Mouse (Mus musculus) thymus, adult 18-20 months (tissue): ENCODE measurements around the gene Alkbh3.
A peak's percentile ranks its signal among the peaks of the same experiment; 100 is the strongest.

ENCODE experiments used
- DNase-seq, 2 experiments: peaks; one replicate each; pipeline ENCODE4 v3.0.0; 2022; ENCODE audit warnings: mixed read lengths in 2 of 2

The Alkbh3 gene

DNA sequence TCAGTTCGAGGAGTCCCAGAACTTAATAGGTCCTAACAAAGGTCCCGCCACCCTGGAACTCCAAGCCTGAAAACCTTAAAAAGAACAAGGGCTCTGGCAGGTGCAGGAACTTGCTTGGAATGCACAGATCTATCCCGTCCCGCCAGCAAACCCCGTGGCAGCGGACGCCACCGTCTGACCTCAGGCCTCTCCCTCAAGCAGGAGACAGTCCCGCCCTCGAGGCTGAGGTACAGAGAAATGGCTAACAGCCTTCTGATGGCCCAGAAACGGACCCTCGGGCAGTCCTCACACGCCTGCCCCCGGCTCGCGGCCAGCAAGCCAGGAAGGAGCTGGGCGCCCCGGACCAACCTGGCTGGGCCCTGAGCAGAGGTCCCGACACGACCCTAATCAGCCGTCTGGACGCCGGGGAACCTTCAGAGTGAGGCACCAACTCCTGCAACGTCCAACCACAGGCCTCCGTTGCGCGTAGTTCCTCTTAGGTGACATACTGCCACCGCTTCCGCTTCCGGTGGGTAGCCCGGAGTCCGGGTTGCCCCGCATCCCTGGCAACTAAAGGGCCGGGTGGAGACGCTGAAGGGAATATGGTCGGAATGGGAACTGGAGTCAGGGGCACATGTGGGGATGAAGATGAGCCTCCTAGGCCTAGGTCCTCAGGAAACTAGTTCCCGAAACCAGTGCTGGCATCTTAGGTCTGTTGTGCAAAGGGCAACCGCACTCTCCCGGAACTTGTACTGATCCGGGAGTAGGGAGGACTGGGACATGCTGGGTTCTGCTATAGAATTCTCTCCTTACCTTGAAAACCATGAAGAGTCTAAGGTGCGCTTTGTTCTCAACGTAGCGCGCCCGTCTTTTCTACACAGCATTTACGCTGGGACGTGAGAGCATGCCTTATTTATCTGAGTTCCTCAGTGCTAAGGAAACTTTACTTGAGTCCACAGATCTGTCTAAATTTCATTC, at the start of gene Alkbh3:
Gene Alkbh3, minus strand, starts transcription at position 473 of the 957 bp plus-strand sequence.
- DNase-seq, result peak; percentile 74 to 79

DNA sequence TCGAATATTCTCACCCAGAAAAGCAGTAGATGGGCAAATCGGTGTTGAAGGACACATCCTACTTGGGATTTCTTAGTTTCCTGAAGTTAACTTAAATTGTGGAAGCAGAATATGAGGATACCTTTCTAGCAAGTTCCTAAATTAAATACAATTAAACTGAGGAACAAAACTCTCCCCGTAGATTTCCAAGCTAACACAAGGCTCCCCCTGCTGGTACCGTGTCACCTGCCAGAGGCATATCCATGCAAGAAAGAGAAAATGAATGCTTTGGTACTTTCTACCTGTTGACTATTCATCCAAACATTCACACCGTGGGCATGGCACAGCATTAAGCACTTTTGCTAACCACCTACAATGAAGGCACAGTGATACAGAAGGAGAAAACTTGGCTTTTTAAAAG, 48.9 kb upstream of the Alkbh3 start:
- no peak for DNase-seq

DNA sequence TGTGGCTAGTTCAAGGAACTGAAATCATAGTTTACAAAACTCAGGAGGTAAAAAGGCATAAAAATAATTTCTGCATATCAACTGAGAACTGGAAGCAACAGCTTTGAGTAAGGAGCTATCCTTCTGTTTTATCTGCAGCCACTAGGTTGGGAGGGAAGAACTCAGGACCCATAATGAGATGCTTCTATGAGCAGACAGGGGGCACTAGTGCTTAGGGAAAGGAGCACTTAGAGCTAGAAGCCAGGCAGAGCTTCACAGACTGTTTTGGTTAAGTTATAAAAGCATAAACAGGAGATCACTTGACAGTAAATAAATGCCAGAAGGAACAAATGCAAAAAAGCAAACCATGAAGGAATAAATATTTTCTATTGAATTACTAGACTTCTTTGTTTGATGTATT, 44.2 kb upstream of the Alkbh3 start:
- no peak for DNase-seq

DNA sequence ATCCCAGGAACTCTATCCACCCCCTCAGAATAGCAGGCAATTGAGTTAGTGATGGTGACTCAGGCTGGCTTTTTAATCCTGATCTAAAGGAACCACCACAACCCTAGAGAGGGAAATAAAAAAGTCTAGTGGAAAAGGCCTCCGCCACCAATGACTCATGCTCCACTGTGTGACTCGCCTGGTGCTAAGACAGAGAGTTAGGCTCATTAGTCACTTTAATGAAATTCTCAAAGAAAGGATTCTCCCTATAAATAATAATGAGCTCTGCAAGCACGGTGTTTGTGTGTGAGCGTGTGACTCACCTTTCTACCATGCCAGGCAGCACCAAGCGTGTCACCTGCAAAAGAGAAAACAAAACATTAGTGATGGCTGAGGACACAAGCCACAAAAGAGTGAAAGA, 41.3 kb upstream of the Alkbh3 start:
- DNase-seq, result no peak

DNA sequence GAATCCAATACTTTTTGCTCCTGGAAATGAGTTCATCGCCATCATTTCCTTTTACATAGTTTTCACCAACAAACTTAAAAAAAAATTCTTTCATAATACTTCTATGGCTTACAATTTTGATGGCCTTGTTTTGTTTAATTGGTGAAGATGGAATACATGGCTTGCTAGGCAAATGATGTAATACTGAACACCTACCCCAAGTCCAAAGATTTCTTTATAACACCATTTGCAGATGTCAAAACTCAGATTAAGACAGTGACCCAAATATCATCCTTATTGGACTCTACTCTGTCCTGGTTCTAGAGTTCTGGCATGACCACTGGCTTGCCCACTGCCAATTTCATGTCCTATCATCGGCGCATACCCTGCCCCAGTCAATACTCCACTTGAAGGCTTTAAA, 40.3 kb upstream of the Alkbh3 start:
- DNase-seq, result no peak

DNA sequence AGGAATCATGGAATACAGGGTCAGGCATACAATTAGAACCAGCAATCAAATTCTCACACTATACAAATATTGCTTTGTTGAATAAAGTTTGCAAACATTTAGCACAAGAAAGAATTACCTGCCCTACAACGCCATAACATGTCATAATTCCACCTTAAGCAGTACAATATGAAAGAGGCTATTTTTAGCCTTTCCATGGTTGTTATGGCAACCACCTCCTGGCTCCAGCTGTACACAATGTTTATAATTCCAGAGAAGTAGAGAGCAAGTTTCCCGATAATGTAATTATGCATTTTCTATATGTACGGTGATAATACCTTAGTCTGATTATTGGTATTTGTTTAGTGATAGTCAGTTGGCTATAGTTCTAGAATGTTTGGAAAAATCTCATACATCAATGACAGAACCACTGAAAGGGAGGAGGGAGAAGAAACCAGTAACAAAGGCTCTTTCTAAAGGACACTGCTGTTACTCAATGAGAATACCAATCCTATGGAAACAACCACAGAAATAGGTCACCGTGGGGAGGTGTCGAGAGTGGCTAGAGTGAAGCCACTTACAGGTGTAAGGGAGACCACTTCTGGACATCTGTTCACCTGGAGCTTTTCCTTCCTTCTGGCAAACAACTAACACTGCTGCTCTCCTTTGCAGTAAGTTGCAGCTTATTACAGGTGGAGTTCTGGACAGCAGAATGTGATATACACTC, 39.0 kb upstream of the Alkbh3 start:
- no peak for DNase-seq

DNA sequence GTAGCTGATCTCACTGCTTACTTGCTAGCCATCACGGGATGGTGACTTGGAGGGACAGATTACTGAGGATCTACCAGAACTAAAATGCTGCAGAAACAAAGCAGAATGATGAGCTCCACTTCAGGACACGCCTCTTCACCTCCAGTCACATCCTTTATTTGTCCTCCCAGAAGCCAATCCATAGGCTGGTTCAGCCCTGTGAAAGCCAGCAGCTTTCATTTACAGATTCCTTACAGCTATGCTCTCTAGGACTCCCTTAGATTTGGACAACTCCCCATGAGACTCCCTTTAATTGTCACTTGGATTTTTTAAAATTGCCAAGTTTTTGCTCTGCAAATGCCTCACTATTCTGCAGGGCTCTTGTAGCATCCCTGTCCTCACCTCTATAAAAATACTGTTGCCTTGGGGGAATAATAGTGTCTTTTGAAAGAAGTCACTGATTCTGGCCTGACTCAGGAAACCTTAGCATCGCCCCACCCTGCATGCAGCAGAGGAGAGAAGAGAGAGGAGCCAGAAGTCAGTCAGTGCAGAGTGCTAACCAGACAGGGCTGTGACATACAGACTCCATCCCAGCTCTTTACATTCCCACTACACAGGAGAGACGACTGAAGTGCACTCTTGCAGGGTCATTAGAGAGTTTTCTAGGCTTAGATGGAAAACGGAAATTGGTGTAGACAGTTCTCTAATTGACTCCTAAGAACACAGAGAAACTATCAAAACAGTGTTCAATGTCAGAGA, 38.3 kb upstream of the Alkbh3 start:
- DNase-seq, result no peak

DNA sequence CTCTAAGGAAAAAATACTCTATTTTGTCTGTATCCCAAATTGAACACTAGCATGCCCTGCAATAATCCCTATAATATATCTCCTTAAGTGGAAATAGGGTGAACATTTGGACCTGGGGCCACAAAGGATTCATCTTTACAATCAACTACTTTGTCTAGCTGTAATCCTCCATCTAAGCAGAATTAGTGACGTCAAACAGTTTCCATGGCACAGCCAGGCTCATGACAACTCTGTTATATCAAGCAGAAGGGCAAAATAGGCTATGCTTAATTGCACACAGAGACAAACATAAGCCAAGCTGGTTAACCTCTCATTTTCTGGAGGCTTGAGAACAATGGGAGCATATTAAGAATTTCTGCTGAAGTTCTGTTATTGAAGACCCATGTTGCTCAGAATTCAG, 37.7 kb upstream of the Alkbh3 start:
- DNase-seq, result no peak

DNA sequence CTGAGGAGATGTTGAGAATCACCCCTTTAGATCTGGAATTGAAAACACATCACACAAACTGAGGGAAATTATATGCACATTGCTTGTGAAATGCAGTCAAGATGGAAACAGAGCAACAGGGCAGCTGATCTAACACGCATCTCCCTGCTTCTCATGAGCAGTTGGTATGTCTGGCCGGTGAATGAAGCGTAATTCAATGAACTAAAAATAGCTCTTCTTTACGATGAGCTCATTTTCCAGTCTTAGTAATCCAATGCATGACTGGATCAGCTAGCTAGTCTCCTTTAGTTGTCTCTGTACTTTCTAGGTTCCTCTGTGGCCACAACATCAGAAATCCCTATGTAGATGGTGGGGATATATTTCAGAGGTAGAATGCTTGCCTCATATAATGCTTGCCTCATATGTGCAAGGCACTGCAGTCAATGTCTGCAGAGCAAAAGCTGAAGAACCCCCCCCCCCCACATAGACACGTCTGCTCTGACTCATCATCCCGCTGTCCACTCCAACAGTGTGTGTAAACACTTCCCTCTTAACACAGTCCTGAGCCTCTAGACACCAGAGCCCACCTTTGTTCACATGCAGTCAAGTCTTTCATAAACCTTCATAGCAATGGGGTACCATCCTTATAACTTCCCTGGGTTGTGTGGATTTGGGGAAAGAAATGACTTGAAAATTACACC, 34.9 kb upstream of the Alkbh3 start:
- no peak for DNase-seq

DNA sequence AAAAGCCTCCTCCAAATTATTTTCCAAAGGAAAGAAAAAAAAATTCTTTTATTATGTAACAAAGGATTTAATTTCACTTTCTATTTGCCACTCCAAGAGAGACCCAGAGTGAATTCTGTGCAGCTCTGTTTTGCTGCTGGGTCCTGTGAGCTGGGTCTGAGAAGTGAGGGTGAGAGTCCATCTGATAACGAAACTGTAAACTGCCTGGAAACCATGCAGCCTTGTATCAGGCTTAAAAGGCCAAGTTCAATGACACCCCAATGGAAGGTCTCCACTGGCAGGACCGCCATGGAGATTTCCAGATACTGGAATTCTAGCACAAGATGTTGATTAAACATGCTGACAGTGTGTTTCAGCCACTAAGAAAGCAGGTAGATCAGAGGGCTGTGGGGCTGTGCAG, 33.6 kb upstream of the Alkbh3 start:
- DNase-seq, result no peak

DNA sequence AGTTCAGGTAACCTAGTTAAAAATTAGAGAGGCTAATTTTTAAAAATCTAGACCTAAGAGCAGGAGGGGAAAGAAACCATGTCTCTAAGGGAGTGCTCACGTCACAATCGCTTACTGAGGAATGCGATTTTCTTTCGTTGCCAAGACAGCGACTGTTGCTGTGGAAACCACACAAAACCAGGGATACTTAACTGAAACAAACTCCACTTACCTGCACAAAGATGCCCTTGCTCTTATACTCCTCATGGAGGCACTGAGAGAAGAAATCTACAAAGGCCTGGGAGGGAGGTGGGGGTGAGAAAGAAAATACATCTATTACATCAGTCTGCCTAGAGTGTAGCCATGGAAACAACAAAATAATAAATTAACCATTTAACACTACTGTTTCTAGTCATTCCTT, 33.1 kb upstream of the Alkbh3 start:
- no peak for DNase-seq

DNA sequence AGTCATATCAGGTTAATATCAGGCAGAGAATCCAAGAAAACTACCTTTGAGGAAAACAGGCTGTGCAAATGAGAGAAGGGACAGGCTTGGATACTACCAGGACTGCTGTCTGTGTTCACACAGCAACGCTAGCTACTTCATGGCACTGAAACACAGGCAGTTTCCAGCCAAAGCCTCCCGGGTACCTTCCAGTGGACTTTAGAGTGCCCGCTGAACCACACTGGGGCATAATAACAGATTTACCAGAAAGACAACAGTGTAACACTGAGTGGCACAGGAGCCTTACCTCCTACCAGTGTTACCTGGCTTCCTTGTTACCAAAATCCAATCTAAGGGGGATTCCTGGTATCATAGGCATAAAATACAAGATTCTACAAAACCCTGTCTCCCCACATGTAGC, 31.9 kb upstream of the Alkbh3 start:
- DNase-seq, result no peak

DNA sequence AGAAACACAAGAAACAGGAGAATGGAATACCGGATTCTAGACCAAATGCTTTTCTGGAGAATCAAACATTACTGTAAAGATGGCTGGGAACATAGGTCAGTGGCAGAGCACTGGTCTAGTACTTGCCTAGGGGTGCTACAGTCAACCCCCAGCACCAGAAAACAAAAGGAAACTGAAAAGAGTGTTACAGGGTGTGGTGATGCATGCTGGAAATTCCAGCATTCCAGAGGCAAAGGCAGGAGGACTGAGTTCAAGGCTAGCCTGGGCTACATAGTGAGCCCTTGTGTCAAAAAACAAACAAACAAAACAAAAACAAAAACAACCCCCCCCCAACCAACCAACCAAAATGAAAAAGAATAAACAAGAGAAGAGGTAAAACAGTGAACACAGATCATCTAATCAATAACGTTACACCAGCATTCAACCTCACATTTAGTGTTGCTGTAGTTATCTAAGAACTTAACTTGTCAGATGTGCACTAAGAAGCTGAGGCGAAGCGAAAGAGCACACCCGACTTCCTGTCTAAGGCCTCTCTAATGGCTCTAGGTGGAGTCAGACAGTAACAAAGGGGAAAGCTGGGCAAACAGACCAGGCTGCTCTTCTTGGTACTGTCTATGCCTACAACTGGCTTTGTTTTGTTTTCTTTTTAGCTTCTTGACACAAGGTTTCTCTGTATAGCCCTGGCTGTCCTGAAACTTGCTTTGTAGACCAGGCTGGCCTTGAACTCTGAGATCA, 30.0 kb upstream of the Alkbh3 start:
- no peak for DNase-seq

DNA sequence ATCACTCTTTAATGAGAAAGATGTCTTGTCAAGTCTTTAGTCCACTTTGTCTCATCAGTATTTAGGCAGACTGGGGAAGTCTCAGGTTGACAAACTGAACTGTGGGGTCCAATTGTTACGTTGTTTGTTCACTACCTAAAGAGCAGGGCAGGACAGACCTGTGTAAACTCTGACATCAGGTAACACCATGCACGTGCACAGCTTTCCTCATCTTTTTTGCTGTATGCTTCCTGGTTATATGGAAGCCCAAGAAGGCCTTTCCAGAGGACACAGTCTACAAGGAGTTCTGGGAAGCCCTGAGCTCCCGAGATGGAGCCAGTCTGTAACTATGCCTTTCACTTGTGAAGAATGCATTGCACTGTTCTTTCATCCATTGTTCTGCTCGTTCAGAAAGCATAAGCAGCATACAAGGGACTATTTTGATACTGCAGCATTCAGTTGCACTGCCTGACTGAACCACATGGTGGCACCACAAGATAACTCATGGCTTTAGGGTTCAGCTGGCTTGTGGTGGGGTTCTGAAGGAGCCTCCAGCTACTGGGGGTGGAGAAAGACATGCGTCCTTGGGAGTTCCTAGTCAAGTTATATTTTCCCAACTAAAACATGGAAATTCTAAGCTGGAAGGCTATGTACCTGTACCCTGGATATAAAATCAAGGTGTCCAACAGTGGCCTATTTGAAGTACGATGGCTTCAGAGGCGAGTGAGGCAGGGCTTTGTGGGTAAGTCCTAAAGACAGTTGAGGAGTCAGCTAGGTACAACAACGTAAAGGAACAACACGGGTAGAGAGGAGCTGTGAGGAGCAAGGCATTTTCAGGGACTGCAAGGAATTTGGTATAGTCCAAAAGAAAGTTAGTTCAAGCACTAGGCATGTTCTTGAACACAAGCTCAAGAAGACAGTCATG, 25.1 kb upstream of the Alkbh3 start:
- DNase-seq, result peak; percentile 7 to 11

DNA sequence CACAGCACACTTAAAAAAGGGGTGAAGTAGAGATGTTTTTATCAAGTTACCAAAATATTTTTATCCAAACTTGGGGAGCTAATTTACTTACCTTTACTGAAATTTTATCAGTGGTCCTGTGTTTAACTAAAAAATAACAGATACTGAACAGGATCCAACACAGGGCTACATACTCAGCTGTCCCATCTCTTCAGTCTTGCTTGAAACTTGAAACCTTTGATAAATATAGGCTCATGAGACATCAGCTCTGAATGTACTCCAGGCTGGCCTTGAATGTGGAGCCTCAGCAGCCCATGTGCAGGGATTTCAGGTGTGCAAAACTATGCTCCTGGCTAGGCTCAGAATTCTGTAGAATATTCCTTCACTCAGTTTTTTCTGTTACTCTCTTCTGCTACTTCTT, 20.0 kb upstream of the Alkbh3 start:
- DNase-seq, result no peak

DNA sequence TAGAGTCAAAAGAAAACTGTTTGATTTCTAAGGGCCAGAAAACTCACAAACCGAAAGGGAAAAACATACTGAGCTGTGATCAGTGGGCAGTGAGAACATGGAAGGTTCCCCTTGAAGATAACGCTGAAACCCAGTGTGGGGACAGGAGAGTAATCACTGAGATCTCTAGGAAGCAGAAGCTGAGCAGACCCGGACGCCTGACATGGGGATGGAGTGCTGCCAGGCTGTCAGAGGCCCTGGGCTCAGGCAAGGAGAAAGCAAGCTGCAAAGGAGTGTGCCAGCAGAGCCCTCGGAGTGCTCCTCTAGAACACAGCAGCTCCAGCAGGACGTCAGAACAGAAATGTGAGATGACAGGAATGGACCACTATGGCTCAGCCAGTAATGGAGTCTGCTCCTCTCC, 14.0 kb upstream of the Alkbh3 start:
- DNase-seq, result no peak

DNA sequence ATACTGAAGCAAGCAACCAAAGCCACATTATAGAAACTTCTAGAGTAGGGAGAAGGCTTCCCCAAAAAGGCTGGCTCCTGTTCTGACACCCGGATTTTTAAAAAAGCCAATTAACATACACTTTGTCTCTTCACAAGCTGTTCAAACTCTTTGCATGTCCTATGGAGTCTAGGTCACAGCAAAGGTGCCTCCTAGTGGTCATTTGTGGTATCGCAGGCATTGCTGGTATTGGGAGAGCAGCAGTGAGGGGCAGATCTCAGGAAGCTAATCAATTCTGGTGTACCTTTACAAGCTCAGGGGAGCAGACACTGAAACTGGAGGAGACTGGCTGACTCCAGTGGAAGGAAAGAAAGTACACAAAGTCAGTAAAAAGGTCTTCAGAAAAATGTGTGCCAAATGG, 8.3 kb downstream of the Alkbh3 start:
- DNase-seq, result peak; percentile 30 to 39

DNA sequence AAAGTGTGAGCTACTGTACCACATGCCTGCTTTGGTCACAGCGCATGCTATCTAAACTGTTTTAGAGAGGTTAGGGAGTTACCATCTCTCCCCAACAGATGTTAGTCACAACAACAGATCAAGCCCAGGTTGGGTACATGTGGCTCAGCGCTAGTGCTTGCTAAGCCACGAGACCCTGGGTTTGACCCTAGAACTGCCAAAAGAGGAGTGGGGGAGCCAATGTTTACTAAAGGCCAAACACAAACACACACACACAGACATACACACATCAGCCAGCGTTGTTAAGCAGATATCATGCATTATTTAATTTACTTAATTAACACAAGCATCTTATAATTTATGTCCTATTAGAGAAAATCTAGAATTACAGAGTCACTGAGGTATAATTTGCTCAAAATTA, 8.7 kb downstream of the Alkbh3 start:
- no peak for DNase-seq

DNA sequence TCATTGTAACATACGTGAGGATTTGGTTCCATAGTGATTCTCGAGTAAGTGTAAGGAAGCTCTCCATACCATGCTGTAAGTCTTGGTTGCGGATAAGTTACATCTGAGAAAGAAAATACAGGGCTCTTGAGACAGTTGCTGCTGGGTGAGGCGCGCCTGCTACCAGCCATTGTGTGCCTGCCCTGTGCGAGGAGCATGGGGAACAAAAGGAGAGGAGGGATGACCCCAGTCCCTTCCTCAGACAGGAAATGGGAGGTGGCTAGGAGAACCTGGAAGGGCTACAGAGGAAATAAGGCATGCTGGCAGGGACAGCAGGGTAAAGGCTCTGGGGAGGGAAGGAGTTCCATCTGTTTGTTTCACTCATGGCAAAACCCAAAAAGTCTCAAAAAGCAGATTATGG, 9.2 kb downstream of the Alkbh3 start:
- DNase-seq, result no peak

DNA sequence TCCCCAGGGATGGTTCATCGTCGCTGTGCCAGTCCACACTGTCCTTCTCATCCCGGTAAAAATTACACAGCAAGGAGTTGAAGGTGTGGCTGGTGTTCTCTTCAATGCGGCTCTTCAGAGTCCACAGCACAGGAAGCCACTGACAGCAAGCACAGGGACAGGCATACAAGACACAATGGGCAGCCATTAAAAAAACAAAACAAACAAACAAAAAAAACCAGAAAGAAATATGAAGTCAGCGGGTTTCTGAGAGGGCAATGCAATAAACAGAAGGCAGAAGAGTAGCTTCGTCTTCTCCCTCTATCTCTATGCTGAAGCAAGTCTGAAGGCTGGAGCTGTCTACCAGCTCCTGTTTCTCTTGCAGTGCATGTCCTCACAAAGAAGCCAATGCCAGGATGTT, 14.4 kb downstream of the Alkbh3 start, which contains the start of gene Gm27027:
Gene Gm27027, minus strand, starts transcription at position 101 of the 400 bp plus-strand sequence.
- no peak for DNase-seq

DNA sequence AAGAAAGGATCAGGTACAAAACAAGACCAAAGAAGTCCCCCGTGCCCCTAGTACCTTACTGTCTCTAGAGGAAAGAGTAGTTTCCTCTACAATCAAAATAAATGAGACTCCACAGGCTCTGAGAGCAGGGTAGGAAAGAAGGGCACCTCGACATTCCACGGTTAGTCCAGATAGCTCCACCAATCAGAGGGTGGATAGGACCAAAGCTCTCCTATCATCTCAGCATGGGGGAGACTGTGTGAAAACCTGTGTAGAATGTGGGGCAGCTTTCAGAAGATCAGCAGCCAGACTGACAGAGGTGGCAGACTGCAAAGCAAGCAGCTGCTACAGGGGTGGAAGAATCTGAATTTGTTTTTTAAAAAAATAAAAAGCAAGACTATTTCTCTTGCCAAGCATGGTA, 17.8 kb downstream of the Alkbh3 start:
- no peak for DNase-seq
